Mouse (Mus musculus) ES-Bruce4 (cell line): ENCODE measurements around the gene Asgr1. TPM values are rescaled to one million over a fixed set of nuclear protein-coding genes. Genes with fewer than 3 reads are reported as not detected.
"Not testable (repeated sequence)": the region's sequence is repeated elsewhere in the genome, so short reads cannot be mapped to it uniquely, and the experiment has no call there.

Experiments
- H3K27ac ChIP-seq: 2 replicates; pipeline ENCODE4 v1.5.1; 2012; ENCODE audit warnings: low read length, inconsistent platforms; ENCODE audit not compliant: insufficient read depth
- H3K27me3 ChIP-seq: 2 replicates; pipeline ENCODE4 v1.6.1; 2012; ENCODE audit warnings: mild to moderate bottlenecking, low read length, inconsistent platforms; ENCODE audit not compliant: control insufficient read depth, poor library complexity, insufficient read depth, severe bottlenecking
- H3K36me3 ChIP-seq: 2 replicates; pipeline ENCODE4 v1.6.1; 2012; ENCODE audit warnings: inconsistent platforms, mild to moderate bottlenecking, low read length, moderate library complexity; ENCODE audit not compliant: control insufficient read depth, poor library complexity, insufficient read depth, severe bottlenecking
- H3K4me1 ChIP-seq: one replicate; pipeline ENCODE4 v1.8.1; 2011; ENCODE audit warnings: low read length; ENCODE audit not compliant: control insufficient read depth, insufficient read depth
- H3K4me3 ChIP-seq: 2 replicates; pipeline ENCODE4 v1.5.1; 2011; ENCODE audit warnings: low read depth, mild to moderate bottlenecking, low read length
- H3K9ac ChIP-seq: 2 replicates; pipeline ENCODE4 v1.6.1; 2012; ENCODE audit warnings: low read depth, mild to moderate bottlenecking, inconsistent platforms; ENCODE audit not compliant: poor library complexity, severe bottlenecking
- H3K9me3 ChIP-seq: replicated peaks from 2 replicates; pipeline ENCODE4 v1.6.1; 2012; ENCODE audit warnings: mild to moderate bottlenecking, low read length, inconsistent platforms; ENCODE audit not compliant: control insufficient read depth, poor library complexity, insufficient read depth, severe bottlenecking
- CTCF ChIP-seq: IDR thresholded peaks from one replicate; pipeline ENCODE4 v1.8.1; 2011; ENCODE audit warnings: low read depth, low read length
- EP300 ChIP-seq: IDR thresholded peaks from 2 replicates; pipeline ENCODE4 v1.6.1; 2011; ENCODE audit warnings: low read depth, low read length; ENCODE audit not compliant: insufficient read depth
- POLR2A ChIP-seq: IDR thresholded peaks from one replicate; pipeline ENCODE4 v1.8.1; 2011; ENCODE audit warnings: low read length; ENCODE audit not compliant: insufficient read depth
- polyA plus RNA-seq: library from polyadenylated mRNA; stranded (reverse); fragments of >200 nt; gene quantifications from 2 replicates; pipeline ENCODE4 v1.2.4, GENCODE M21; 2011; ENCODE audit warnings: low read depth; ENCODE audit not compliant: missing spikeins, insufficient read depth, insufficient read length

Gene Asgr1
- polyA plus RNA-seq, 1 experiment = not detected

GRCm38 (mm10) chr11:70063053-70063452 lies 9.2 kb downstream of the Asgr1 start:
- Histone ChIP-seq H3K27me3 (no peaks in the 10 kb centered on the region), H3K4me3 (no peak overlapping the region), H3K9ac (no peak overlapping the region), H3K4me1 (no peaks in the 10 kb centered on the region), H3K9me3 (no peaks in the 10 kb centered on the region), H3K36me3 (no peaks in the 10 kb centered on the region), H3K27ac (no peak overlapping the region)
- TF ChIP-seq POLR2A (no peak), EP300 (no peak), CTCF (no peak)

DNA sequence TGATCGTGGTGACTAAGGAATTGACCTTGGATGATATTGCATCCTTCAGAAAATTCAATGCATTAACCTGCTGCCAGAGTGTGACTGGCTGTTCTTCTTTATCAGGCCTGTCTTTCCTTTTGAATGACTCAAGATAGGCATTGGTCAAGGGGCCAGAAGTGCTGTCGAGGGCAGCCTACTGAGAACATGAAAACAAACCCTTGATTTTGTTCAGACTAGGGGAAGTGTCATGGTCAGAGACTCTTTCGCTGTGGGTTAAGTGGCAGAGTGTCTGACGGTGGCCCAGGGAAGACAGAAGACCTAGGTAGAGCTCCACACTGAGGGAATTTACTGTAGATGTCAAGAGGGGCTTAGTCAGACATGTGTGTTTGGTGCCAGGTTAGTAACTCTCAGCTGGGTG lies 12.8 kb downstream of the Asgr1 start:
- Histone ChIP-seq H3K4me1 (no peaks in the 10 kb centered on the region), H3K9me3 (no peaks in the 10 kb centered on the region; the same call in 1 of the 2 replicates), H3K27ac (no peak overlapping the region), H3K36me3 (no peaks in the 10 kb centered on the region), H3K27me3 (no peaks in the 10 kb centered on the region), H3K4me3 (no peak overlapping the region), H3K9ac (no peak overlapping the region)
- TF ChIP-seq POLR2A (no peak), EP300 (no peak), CTCF (no peak)

DNA sequence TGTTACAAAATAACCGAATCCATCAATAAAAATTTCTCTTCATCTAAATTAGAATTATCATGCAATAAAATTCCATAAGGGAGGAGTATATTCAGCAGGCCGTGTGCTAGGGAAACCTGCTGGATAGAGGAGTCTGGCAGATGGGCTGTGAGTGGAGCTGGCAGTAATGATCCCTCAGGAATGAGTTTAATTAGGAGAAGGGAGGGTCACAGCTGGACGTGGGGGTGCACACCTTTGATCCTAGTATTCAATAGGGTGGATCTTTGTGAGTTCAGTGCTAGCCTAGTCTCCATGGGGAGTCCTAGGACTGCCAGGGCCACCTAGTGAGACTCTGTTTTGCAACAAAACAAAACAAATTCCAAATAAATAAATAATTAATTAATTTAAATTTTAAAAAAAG lies 14.4 kb downstream of the Asgr1 start:
- Histone ChIP-seq H3K36me3 (no peaks in the 10 kb centered on the region), H3K27me3 (no peaks in the 10 kb centered on the region)

GRCm38 (mm10) chr11:70070057-70070456 lies 16.2 kb downstream of the Asgr1 start:
- H3K4me3 ChIP-seq = no peak overlapping the region
- H3K4me1 ChIP-seq = no peaks in the 10 kb centered on the region
- no peak overlapping the region for H3K9ac ChIP-seq
- no peak overlapping the region for H3K27ac ChIP-seq
- no peaks in the 10 kb centered on the region for H3K36me3 ChIP-seq
- H3K27me3 ChIP-seq = no peaks in the 10 kb centered on the region
- TF ChIP-seq EP300 (no peak), CTCF (no peak), POLR2A (no peak)
- H3K9me3 ChIP-seq = no peaks in the 10 kb centered on the region; the same call in 1 of the 2 replicates

More for the DNA sequence above, 14.4 kb downstream of the Asgr1 start:
- Histone ChIP-seq H3K4me3 (no peak overlapping the region), H3K9ac (no peak overlapping the region), H3K9me3 (no peaks in the 10 kb centered on the region; the same call in 1 of the 2 replicates), H3K4me1 (no peaks in the 10 kb centered on the region), H3K27ac (no peak overlapping the region)
- TF ChIP-seq EP300 (no peak), CTCF (no peak), POLR2A (no peak)

- H3K4me1 ChIP-seq, H3K27ac ChIP-seq: not testable (repeated sequence)
Measured at GRCm38 (mm10) chr11:70070603-70071002, 16.7 kb downstream of the Asgr1 start.

DNA sequence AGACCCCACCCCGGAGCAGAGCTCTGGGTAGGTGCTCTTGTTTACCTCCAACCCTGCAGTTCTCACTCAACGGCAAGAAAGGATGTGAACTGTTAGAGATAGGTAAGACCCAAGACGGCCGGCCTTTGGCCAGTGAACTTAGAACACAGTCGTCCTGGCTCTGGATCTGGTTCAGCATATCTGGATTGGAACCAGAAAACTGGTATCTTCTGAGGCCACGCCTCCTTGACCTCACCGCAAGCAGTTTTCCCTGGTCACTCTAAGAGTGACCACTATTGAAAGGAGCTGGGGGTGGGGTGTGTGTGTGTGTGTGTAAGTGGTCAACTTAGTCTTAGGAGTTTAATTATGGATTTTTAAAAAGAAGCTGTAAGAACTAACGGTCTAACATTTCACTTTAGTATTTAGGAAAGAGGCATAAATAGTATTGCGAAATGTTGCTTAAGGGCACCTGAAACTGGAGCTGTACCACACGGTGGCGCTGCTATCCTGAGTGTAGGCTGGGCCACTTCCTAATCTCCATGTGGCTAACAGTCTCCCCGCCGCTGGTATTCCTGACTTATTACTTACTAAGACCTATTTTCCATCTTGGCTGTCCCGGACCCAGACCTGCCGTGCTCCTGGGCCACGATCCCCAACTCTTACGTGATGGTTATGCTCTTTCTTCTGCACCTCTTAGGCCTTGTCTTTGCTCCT lies 20.6 kb downstream of the Asgr1 start:
- Histone ChIP-seq H3K9ac (no peak overlapping the region), H3K4me1 (no peaks in the 10 kb centered on the region), H3K27me3 (no peaks in the 10 kb centered on the region), H3K9me3 (no peaks in the 10 kb centered on the region; the same call in 1 of the 2 replicates), H3K27ac (no peak overlapping the region), H3K36me3 (no peaks in the 10 kb centered on the region), H3K4me3 (no peak overlapping the region)
- TF ChIP-seq CTCF = peak; percentile 66
- TF ChIP-seq EP300 = no peak
- TF ChIP-seq POLR2A = no peak

More at GRCm38 (mm10) chr11:70070603-70071002, 16.7 kb downstream of the Asgr1 start:
- not testable (repeated sequence) for H3K27me3 ChIP-seq, H3K4me3 ChIP-seq, H3K36me3 ChIP-seq, H3K9me3 ChIP-seq, H3K9ac ChIP-seq
